Mouse (Mus musculus): ENCODE measurements around the gene Lats1. TPM values are rescaled to one million over a fixed set of nuclear protein-coding genes. Genes with fewer than 3 reads are reported as not detected.
"Not testable (repeated sequence)": the region's sequence is repeated elsewhere in the genome, so short reads cannot be mapped to it uniquely, and the experiment has no call there.

Gene Lats1
- total RNA-seq, 2 experiments from 2014 or later: 22.1 to 24.2 TPM

- no peak for DNase-seq
These were observed 46.0 kb downstream of the Lats1 start for GRCm38 (mm10) chr10:7727011-7727410.

DNA sequence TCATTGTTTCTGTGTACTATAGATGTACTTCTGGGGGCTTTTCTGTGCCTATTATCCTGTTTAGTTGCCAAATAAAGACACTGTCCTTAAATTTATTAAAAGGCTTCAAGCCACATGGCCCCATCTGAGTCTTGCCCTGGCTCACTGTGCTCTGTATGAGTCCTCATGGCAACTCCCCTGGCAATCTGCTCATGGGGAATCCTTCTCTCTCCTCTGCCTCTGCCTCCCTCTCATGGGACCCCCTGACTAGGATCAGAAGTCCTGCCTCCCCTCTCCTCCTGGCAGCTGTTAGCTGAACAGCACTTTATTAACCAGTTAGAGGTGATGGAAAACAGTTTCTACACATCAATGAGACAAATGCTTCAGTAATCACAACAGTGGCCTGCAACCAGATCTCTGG lies 50.6 kb downstream of the Lats1 start:
- no peak for DNase-seq

- DNase-seq: no peak
These were observed 56.1 kb downstream of the Lats1 start for GRCm38 (mm10) chr10:7737122-7737521.

- no peak for DNase-seq
These were observed 56.9 kb downstream of the Lats1 start for GRCm38 (mm10) chr10:7737914-7738313.

DNA sequence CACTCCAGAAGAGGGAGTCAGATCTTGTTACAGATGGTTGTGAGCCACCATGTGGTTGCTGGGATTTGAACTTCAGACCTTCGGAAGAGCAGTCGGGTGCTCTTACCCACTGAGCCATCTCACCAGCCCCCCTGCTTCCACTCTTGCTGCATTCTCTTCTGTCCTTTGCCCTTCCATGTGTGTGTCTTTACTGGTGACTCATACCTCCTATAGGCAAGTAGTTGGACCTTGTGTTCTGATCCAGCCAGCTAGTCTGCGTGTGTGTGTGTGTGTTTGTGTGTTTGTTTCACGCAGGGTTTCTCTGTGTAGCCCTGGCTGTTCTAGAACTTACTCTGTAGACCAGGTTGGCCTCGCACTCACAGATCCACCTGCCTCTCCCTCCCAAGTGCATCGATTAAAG lies 64.5 kb downstream of the Lats1 start:
- DNase-seq: not testable (repeated sequence)

DNA sequence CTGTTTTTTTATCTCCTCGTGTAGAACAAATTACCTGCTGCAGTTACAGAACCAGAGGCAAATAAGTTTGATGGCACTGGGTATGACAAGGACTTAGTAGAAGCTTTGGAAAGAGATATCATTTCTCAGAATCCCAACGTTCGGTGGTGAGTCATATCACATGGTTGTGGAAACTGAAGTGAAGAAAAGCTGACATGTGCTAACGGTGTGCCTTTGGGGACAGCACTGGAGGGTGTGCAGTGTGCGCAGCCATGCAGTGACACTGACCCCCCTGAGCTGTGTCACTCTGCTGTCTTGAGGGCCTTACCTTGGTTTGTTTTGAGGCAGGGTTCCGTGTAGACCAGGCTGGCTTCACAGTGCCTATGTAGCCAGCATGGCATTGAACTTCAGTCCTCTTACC lies 67.7 kb downstream of the Lats1 start:
- no peak for DNase-seq

GRCm38 (mm10) chr10:7757544-7757943 lies 76.5 kb downstream of the Lats1 start:
- DNase-seq: no peak

Other genes with a start within 250 kb of the Lats1 start
- 10 to 100 TPM; 56.3 to 62.6 TPM for gene Ulbp1, start 207.6 kb upstream of the Lats1 start, total RNA-seq (2021)
- 1 to 10 TPM; 1.4 to 1.5 TPM for gene Lrp11, start 91.4 kb upstream of the Lats1 start, total RNA-seq (2021)
- gene Nup43, start 13.7 kb upstream of the Lats1 start, total RNA-seq (2021): 10 to 100 TPM; 14.8 to 15.5 TPM
- gene Pcmt1, start 78 bp upstream of the Lats1 start, total RNA-seq (2021): 100 to 1,000 TPM; 106 to 110 TPM
- 10 to 100 TPM; 16.3 to 17.1 TPM for gene Katna1, start 44.8 kb downstream of the Lats1 start, total RNA-seq (2021)
- 10 to 100 TPM; 56.9 to 65.3 TPM for gene Ginm1, start 111.6 kb downstream of the Lats1 start, total RNA-seq (2021)
- 10 to 100 TPM; 19.0 to 20.8 TPM for gene Ppil4, start 111.7 kb downstream of the Lats1 start, total RNA-seq (2021)
- under 1 TPM; 0.20 to 0.26 TPM for gene Zc3h12d, start 151.3 kb downstream of the Lats1 start, total RNA-seq (2021)